Mouse (Mus musculus) spleen, postnatal 14 days (tissue): ENCODE measurements around the gene Adgrl3.

Experiments
- DNase-seq, 2 experiments: peaks; one replicate each; pipeline ENCODE4 v3.0.0; 2021 to 2022; ENCODE audit warnings: low spot score in 2 of 2

Gene Adgrl3

DNA sequence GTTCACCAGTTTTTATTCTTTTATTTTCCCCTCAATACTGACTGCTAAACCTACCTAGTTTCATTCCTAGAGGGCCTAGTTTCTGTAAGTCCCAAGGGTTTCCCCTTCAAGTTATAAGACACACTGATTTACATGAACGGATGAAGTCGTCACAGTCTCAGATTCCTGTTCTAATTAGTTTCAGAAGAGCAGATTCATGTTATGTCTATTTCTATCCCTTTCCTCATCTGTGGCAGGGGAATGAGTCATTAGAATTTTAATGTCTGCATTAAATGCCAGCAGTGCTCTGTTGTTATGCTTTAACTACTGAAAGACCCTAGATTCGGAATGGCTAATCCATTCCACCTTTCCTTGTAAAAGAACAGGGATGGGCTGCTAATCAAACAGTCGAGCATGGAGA is 823.9 kb downstream of the Adgrl3 start:
- DNase-seq: no peak

DNA sequence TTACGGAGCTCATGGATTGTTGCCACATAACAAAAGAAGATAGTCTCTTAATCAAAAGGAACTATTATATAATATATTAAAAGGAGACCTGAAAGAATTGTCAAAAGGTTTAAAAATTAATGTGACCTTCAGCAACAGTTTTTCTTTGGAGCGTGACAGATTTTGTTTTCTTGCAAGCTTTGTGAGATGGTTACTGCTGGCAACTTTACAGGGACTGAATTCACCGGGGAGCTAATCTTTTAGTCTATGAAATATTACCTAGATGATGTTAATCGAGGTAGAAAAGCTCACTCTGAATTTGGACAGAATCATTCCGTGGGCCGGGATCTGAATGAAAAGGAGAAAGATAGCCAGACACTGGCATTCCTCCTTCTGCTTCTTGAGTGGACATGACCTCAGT is 850.4 kb downstream of the Adgrl3 start:
- no peak for DNase-seq
